Mouse (Mus musculus): ENCODE data around the gene Fam117b. TPM values are rescaled to one million over a fixed set of nuclear protein-coding genes. Genes with fewer than 3 reads are reported as not detected.

The Fam117b gene
- total RNA-seq (2021): 10 to 100 TPM; 59.0 to 59.5 TPM

DNA sequence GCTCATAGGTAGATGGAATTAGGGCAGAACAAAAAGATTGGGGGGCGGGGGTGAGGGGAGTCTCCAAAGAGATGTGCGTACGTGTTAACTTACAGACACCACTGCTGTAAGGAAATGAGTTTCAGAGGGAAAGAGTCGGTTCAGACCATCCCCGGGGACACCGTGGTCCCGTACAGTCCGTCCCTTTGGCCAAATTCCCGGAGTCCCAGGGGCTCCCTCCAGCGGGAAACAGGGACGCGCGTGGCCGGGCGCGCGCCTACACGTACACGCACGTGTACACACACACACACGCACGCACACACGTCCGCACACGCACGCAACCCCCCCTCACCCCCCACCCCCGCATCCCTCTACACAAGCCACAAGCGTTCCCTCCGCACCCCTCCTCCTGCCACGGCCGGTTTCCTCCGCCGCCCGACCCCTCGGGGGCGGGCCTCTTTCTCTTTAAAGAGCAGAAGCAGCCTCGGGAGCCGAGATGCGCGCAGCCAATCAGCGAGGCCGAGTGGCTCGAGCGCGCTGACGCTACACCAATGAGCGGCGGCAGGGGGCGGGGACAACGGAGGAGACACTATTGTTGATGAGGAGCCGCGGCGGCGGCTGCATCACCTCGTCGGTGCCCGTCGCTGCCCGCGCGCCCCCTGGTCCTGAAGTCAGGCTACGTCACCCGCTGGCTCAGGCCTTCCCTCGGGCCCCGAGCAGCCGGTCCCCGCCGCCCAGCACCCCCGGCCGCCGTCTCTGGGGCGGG, at the start of gene Fam117b:
Gene Fam117b, plus strand, starts transcription at position 594 of the 745 bp plus-strand sequence.
- intact Hi-C loops (cut with DNase I): no loop called here
- peak; percentile 97 to 99 for DNase-seq (ENCODE audit: extremely low spot score in 1 of 2, low spot score in 2 of 2)

DNA sequence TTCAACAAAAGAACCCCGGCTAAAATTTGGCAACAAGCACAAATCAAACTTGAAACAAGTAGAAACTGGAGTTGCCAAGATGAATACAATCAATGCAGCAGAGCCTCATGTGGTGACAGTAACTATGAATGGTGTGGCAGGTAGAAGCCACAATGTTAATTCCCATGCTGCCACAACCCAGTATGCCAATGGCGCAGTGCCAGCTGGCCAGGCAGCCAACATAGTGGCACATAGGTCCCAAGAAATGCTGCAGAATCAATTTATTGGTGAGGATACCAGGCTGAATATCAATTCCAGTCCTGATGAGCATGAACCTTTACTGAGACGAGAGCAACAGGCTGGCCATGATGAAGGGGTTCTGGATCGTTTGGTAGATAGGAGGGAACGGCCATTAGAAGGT, 44.8 kb upstream of the Fam117b start:
- DNase-seq (ENCODE audit: extremely low spot score in 1 of 2, low spot score in 2 of 2): no peak

DNA sequence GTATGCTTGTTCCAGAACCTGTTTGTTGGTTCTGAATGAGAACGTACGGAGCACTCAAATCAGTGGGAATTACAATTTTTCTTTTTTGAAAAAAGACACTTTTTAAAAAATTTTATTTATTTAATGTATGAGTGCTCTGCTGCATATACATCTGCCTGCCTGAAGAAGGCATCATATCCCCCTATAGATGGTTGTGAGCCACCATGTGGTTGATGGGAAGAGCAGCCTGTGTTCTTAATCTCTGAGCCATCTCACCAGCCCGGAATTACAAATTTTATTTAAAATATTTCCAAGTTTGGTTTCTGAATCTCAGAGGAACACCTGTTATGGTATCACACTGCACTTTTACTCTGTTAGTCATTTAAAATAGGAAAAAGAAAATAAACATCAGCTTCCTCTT, 38.8 kb upstream of the Fam117b start:
- DNase-seq (ENCODE audit: extremely low spot score in 1 of 2, low spot score in 2 of 2): no peak
- intact Hi-C loops (cut with DNase I): no loop called here

More for the DNA sequence above, 44.8 kb upstream of the Fam117b start:
- intact Hi-C loops (cut with DNase I): loop anchor here (10.0 kb wide), 1 partner anchor 163 kb away; no protein-coding TSS in a partner anchor

DNA sequence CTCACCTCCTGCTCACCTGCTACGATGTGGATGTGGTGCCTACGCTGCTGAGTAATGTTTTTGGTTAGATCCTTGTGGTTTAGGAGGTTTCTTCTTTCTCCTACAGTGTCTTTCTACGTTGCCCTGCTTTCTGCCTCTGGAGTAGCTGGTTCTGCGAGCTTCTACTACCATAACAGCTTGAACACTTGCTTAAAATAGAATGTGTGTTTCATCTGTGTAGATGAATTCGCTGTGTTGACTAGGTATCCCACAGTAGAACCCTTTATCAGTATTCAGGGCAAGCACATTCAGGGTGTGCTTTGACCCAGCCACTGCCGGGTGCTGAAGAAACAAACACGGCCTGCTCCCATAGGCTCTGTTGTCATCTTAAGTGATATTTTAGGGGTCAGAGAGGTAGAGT, 34.7 kb upstream of the Fam117b start:
- no peak for DNase-seq (ENCODE audit: extremely low spot score in 1 of 2, low spot score in 2 of 2)
- intact Hi-C loops (cut with DNase I): no loop called here

DNA sequence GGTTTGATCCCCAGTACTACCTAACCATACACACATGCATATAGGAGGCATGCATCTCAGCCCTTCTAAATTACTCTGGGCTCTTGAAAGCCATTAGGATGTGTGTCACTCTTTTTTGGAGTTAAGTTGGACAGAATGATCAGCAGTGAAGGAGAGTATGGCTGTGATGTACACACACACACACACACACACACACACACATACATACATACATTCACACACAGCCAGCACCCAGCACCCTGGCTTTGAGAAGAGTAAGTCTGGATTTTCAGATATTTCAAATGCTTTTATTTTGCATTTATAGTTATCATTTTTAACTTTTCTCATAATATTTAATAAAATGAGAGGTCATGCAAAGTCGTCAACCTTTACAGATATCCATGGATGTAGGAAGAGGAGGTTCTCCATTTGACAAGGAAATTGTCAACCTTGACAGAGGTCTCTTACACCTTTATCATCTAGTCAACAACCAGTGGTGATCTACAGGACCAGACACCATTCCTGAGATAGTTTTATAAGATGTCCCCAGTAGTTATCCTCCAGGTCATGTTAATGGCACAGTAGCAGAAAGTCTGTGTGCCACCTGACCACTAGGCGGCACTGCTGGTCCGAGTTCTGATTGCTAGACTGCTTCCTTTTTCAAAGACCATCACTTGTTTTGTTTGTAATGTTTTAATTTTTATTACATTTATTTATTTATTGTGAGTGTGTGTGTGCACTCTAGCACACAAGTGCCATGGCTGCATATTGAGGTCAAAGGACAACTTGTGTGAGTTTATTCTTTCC, 29.3 kb upstream of the Fam117b start:
- intact Hi-C loops (cut with DNase I): loop anchor here (5.0 kb wide), 1 partner anchor 119 kb away; no protein-coding TSS in a partner anchor
- DNase-seq (ENCODE audit: extremely low spot score in 1 of 2, low spot score in 2 of 2): peak; percentile 60 to 84

DNA sequence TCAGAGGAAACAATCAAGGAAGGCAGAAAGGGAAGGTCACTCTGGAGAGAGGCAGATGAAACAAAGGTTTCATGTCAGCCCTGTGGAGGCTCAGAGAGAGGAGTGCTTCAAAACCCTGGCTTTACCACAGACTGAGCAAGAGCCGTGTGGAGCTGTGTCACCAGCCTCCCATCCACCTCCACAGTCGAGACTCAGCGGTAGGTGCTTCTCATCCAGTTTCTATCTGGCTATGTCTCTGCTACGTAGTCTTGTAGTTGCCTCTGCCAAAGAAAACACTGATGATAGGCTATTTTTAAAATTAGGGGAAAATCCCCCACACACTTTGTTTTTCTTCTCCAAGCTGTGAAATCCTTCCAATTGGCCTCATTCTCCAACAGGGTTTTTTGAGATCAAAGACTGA, 25.9 kb upstream of the Fam117b start:
- intact Hi-C loops (cut with DNase I): no loop called here
- no peak for DNase-seq (ENCODE audit: extremely low spot score in 1 of 2, low spot score in 2 of 2)

DNA sequence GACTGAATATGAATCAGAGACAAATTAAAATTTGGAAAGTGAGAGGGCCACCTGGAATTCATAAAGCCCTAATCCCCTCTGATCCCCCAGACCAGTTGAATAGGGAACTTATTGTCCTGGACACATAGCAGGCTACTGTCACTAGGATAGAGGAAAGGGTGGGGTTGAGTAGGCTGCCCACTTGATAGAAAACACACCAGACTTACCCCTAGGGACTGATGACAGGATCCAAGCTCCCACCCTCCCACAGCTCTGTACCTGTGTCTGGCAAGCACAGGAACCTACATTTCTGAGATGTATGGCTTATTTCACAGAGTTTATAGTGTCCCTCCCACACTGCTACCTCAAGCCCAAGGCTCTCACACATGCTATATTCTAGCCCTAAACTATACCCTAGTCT, 24.8 kb upstream of the Fam117b start:
- intact Hi-C loops (cut with DNase I): no loop called here
- no peak for DNase-seq (ENCODE audit: extremely low spot score in 1 of 2, low spot score in 2 of 2)

DNA sequence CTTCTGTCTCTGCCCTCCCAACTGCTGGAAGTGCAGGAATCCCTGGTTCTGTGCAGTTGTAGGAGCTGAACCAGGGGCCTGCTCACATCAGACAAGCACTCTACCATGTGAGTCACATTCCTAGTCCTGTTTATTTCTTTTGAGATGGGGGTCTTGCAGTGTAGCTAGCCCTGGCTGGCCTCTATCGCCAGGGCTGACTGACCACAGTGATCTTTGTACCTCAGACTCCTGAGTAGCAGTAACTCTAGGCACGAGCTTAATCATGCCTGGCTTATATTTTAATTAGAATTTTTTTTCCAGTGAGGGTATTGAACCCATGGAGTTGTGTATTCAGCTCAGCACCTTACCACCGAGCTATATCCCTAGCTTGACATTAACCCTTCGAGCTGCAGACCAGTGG, 21.6 kb upstream of the Fam117b start:
- intact Hi-C loops (cut with DNase I): no loop called here
- DNase-seq (ENCODE audit: extremely low spot score in 1 of 2, low spot score in 2 of 2): no peak

DNA sequence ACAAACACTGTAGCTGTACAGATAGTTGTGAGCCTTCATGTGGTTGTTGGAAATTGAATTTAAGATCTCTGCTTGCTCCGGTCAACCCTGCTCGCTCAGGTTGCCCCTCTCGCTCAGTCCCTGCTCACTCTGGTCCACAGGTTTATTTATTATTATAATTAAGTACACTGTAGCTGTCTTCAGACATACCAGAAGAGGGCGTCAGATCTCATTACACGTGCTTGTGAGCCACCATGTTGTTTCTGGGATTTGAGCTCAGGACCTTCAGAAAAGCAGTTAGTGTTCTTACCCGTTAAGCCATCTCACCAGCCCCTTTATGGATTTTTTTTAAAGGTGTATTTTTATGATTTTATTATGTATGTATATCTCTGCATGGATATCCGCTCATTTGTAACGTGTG, 20.0 kb upstream of the Fam117b start:
- intact Hi-C loops (cut with DNase I): no loop called here
- no peak for DNase-seq (ENCODE audit: extremely low spot score in 1 of 2, low spot score in 2 of 2)

DNA sequence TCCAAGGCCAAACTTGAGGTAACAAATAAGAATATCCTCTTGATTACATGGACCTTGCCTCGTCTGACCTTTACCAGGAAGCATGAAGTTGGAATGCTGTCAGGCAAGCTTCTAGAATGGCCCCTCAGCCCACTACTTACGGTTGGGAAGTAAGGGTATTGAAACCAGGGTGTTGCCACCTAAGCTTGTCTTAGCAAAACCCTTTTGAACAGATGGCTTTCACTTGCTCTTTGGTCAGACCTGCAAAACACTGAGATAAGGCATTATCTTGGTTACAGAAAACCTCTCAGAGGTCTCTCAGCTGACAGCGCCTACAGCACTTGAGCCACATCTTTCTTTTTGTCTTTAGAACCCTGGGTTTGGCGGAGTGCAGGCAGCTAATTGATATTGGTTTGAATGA, 18.8 kb upstream of the Fam117b start:
- DNase-seq (ENCODE audit: extremely low spot score in 1 of 2, low spot score in 2 of 2): no peak
- intact Hi-C loops (cut with DNase I): no loop called here

DNA sequence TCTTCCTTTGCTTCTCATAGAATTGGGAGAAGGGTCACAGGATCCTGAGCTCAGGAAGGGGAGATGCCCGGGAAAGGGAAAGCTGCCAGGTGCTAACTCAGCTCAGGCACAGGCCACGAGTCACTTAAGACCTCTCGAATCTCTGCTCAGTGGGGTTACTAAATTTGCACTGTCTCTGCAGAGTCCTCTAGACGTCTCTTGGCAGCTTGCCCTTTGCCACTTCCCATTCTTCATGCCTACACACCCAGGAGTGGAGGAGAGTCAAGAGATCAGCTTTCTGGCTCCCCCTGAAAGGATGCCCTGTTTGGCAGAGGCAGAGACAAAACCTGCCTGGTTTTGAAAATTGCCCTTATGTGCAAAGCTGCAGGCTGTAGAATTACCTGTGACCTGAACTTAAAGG, 17.4 kb upstream of the Fam117b start:
- intact Hi-C loops (cut with DNase I): no loop called here
- DNase-seq (ENCODE audit: extremely low spot score in 1 of 2, low spot score in 2 of 2): peak; percentile 38 to 68

DNA sequence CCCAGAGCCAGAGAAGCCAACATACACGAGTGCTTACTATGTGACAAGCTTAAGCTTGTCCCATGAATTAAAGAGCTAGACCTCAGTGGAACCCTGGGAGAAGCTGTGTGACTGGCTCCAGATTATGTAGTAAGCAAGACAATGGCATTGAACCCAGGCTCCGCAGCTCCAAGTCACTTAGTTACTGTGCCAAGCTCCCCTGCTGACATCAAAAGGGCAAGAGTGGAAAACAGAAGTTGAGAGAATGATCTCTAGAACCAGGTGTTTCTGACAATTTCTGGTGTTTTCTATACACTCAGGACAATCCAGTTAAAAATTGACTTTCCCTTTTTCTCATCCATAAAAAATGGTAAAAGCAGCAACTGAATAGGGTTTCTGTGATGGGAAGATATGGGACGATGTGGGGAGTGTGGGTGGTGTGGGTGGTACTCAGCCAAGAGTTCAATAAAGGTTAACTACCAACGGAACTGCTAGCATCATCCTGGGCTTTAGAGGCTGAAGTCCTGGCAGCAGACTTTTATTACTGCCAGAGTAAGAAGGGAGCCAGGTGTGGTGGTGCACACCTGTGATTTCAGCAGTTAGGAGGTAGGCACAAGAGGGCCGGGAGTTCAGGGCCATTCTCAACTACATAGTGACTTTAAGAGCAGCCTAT, 15.5 kb upstream of the Fam117b start:
- DNase-seq (ENCODE audit: extremely low spot score in 1 of 2, low spot score in 2 of 2): no peak
- intact Hi-C loops (cut with DNase I): no loop called here

DNA sequence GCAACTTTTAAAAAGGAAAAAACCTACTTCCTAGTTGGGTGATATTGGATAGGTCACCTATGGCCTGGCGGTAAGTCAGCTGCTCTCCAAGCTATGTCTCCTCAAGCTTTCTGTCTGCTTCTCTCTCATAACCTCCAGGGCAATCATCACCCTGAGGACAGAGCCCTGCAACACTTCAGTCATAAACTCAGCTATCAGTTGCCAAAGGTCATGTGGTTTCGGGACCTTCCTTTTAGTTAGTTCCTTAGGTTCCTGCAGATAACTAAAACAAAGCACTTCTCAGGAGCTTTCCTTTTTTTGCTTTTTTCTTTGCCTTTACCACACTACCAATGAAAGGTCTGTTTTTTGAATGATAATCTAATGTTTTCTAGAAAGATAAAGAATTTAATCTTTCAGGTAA, 13.1 kb upstream of the Fam117b start:
- intact Hi-C loops (cut with DNase I): no loop called here
- DNase-seq (ENCODE audit: extremely low spot score in 1 of 2, low spot score in 2 of 2): no peak

DNA sequence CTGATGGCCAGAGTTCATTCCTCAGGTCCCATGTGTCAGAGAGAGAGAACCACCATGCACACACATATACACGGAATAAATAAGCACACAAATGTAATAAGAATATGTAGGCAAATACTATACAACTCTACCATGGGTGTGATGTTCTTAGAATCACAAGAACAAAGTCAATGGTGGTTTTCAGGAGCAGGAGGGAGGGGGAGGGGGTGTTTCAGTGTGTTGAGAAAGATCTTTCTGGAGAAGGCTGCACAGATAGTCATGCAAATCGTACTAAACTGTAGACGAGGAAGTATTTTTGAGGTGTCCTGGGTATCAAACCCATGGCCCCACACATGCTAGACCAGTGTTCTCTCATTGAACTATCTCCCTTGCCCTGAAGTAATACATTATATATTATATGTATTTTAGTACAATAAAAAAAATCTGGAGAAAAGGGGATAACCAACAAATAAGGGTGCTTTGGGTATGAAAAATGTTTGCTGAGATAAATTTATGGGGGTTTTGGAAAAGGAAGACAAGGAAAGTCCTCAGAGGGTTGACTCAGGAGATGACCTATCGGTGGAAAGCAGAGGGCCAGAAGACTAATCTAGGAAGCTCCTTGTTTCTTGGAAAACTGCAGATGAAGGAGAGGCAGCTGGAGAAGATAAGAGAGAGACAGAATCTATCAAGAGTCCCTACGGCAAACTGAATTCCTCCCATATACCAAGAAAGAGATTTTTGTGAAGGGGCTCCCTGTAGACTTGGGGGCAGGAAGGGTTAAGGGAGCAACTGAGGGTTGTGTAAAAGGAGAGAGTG, 11.5 kb upstream of the Fam117b start:
- DNase-seq (ENCODE audit: extremely low spot score in 1 of 2, low spot score in 2 of 2): no peak
- intact Hi-C loops (cut with DNase I): no loop called here

DNA sequence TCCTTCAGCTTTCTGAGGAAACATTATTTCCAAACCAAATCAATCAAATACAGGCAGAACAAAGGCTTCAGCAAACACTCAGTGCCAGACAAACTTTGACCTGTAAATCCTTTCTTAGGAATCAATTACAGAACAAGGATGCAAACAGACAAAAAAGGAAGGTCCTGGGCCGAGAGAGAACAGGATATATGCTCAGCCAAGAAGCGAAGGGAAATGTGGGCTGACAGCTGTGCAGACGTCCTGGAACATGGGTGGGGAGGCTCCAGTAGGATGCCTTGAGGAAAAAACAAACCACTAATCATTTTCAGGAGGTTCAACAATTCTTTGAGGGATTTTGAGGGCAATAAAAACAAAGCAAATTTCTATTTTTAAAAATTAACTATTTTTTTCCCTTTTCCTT, 10.2 kb upstream of the Fam117b start:
- intact Hi-C loops (cut with DNase I): no loop called here
- DNase-seq (ENCODE audit: extremely low spot score in 1 of 2, low spot score in 2 of 2): peak in 1 of 2 experiments; percentile 35

DNA sequence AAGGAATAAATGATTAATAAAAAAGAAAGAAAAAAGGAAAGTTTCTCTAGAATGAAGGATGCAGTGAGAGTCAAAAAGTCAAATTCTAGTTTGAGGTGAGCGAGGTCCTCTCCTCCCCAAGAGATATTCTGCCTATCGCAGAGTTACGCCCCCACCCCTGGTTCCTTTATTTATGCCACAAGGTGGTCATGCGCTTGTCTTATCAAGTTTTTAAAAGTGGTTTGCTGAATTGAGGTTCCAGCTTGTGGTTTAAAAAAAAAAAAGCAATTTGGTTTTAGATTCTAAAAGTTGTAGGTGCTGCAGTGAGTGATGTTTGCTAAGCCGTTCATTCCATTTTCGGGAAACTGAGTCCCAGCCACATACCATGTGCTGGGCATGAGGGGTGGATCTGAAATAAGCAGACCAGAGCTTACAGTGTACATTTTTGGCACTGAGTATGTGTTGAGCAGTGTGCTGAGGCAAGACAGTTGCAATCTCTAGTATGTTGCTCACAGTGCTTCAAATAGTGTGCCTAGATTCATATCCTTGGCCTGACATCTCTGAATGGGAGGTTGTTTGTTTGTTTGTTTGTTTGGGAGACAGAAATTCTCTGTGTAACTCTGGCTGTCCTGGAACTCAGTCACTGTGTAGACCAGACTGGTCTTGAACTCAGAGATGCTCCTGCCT, 8.0 kb upstream of the Fam117b start:
- DNase-seq (ENCODE audit: extremely low spot score in 1 of 2, low spot score in 2 of 2): no peak
- intact Hi-C loops (cut with DNase I): no loop called here

DNA sequence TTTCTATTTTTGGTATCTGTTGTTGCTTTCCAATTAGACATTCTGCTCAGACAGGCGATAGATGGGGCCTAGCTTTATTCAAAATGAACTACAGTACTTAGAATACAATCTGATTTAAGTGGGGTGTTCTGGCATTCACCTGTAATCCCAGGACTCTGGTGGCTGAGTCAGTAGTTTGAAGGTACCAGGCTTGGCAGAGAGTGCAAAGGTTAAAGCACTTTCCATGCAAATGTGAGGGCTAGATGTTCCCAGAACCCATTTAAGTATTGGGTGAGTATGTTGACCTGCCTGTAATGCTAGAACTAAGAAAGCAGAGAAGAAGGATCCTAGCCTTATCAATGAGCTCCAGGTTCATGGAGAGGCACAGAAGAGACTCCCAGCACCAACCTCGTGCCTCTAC, 6.9 kb upstream of the Fam117b start:
- intact Hi-C loops (cut with DNase I): no loop called here
- DNase-seq (ENCODE audit: extremely low spot score in 1 of 2, low spot score in 2 of 2): no peak

DNA sequence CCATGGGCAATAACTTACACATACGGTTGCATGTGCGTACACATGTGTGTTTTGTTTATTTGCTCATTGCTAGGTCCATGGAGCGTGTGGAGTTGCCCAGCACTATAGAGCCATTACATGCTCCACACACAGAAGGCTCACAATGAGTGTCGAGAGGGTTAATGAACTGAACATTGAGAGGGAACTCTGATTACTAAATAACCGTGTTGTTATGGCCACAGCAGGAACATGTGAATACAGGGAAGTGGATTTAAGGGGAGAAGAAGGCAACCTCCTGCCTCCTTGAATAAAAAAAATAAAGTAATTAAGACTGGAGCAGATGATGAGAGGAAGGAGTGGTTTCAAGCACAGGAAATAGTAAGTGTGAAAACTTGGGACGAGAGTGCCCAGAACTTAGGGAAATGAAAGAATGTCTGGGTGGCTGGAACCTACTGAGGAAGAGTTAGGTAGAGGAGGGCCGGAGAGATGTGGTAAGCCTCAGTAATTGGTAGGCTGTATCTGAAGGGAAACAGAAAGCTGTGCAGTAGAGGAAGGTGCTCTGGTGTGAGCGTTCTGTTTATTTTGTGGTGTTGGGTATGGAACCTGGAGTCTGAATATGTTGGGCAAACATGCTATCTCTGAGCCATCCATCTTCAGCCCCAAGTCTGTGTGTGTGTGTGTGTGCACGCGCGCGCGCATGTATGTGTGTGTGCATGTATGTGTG, 5.8 kb upstream of the Fam117b start:
- no peak for DNase-seq (ENCODE audit: extremely low spot score in 1 of 2, low spot score in 2 of 2)
- intact Hi-C loops (cut with DNase I): no loop called here

All from left cerebral cortex, postnatal 10 days (tissue).